Mouse (Mus musculus) embryonic facial prominence, embryonic 12.5 days (tissue): ENCODE measurements around the gene Styxl1. TPM values are rescaled to one million over a fixed set of nuclear protein-coding genes. Genes with fewer than 3 reads are reported as not detected.

ENCODE experiments used
- ATAC-seq: fragments of 200-750 bp; cut with Nextera tagmentation; 2 replicates; pipeline ENCODE4 v1.8.0; 2017; ENCODE audit not compliant: insufficient number of reproducible peaks, insufficient read depth, low FRiP score, low TSS enrichment
- H3K27ac ChIP-seq: fragments of 300-500 bp; sonication (generic); 2 replicates; pipeline ENCODE4 v1.5.1; 2016; ENCODE audit warnings: mild to moderate bottlenecking
- H3K27me3 ChIP-seq: fragments of 300-500 bp; sonication (generic); 2 replicates; pipeline ENCODE4 v1.6.1; 2016; ENCODE audit warnings: mild to moderate bottlenecking, moderate library complexity
- H3K36me3 ChIP-seq: fragments of 300-500 bp; sonication (generic); 2 replicates; pipeline ENCODE4 v1.6.1; 2016; ENCODE audit warnings: mild to moderate bottlenecking
- H3K4me1 ChIP-seq: fragments of 300-500 bp; sonication (generic); 2 replicates; pipeline ENCODE4 v1.6.1; 2016
- H3K4me2 ChIP-seq: fragments of 300-500 bp; sonication (generic); replicated peaks from 2 replicates; pipeline ENCODE4 v1.6.1; 2016; ENCODE audit warnings: mild to moderate bottlenecking, moderate library complexity
- H3K4me3 ChIP-seq: fragments of 300-500 bp; sonication (generic); 2 replicates; pipeline ENCODE4 v1.5.1; 2016; ENCODE audit warnings: mild to moderate bottlenecking
- H3K9ac ChIP-seq: fragments of 300-500 bp; sonication (generic); 2 replicates; pipeline ENCODE4 v1.6.1; 2016; ENCODE audit warnings: mild to moderate bottlenecking, moderate library complexity
- H3K9me3 ChIP-seq: fragments of 300-500 bp; sonication (generic); 2 replicates; pipeline ENCODE4 v1.6.1; 2016; ENCODE audit warnings: mild to moderate bottlenecking, moderate library complexity
- WGBS: fragments of 180-500 bp; shearing (Covaris S2); methylation state at CpG from one replicate; pipeline ENCODE4 v1.1.7; 2016; 5-methylcytosine and 5-hydroxymethylcytosine counted together
- polyA plus RNA-seq: library from polyadenylated mRNA; unstranded; fragments of >200 nt; fragmentation: Nextera tagmentation; extraction: Ambion mirVana; gene quantifications from 2 replicates; pipeline ENCODE4 v1.2.1, GENCODE M21; 2016

Styxl1 gene
- polyA plus RNA-seq, 1 experiment from 2014 or later, result 0.23 TPM

DNA sequence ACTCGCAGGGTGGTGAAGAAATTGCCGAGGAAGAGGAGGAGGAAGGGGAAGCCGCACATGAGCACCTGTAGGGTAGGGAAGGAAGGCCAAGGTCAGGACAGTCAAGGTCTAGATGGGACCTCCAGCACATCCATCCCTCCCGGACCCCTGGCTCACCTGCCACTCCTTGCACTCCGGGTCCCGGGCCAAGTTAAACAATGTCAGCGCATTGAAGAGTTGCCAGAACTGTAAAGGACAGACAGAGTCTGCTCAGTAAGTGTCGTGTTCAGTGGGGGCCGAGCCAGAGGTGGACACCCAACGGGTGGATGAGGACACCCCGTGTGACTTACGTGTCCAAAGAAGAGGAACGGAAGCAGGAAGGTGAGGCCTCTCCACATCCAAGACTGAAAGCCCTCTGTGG, 42.4 kb downstream of the Styxl1 start:
- Histone ChIP-seq H3K9ac (no peak overlapping the region), H3K4me1 (no peaks in the 10 kb centered on the region), H3K4me3 (no peak overlapping the region), H3K27ac (no peak overlapping the region), H3K36me3 (peaks cover 75% of the 10 kb centered on the region), H3K9me3 (no peaks in the 10 kb centered on the region), H3K27me3 (no peaks in the 10 kb centered on the region), H3K4me2 (no peak overlapping the region)
- ATAC-seq, result no peak
- WGBS, result 96% methylated on average over 13 of the region's 13 CpGs

GRCm38 (mm10) chr5:135734057-135734680, 44.0 kb downstream of the Styxl1 start:
- no peak for ATAC-seq
- Histone ChIP-seq H3K27me3 (no peaks in the 10 kb centered on the region), H3K36me3 (peaks cover 84% of the 10 kb centered on the region), H3K4me2 (no peak overlapping the region), H3K9me3 (no peaks in the 10 kb centered on the region), H3K9ac (no peak overlapping the region), H3K4me3 (no peak overlapping the region), H3K27ac (no peak overlapping the region), H3K4me1 (no peaks in the 10 kb centered on the region)
- 94% methylated on average over 42 of the region's 42 CpGs for WGBS

DNA sequence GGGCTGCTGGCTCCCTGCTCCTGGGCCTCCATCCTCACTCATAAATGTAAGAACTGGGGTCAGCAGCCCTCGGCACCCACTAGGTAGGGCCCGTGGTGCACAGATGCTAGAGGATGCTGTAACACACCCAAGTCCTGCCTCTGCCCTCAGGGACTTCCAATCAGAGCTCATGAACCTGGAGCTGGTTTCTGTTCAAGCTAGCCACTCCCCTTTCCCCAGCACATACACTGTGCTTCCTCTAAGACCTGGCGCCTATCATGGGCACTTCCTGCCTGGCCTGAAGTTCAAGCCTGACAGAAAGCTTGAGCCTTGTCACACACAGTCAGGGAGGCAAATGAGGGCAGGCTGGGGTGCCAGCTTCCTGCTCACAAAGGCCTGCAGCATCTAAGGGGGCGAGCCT, 45.1 kb downstream of the Styxl1 start:
- H3K9ac ChIP-seq, result no peak overlapping the region
- no peaks in the 10 kb centered on the region for H3K4me1 ChIP-seq
- ATAC-seq, result no peak
- 89% methylated on average over 4 of the region's 4 CpGs for WGBS
- peaks cover 90% of the 10 kb centered on the region for H3K36me3 ChIP-seq
- no peaks in the 10 kb centered on the region for H3K9me3 ChIP-seq
- no peak overlapping the region for H3K27ac ChIP-seq
- H3K27me3 ChIP-seq, result no peaks in the 10 kb centered on the region
- H3K4me2 ChIP-seq, result no peak overlapping the region
- H3K4me3 ChIP-seq, result no peak overlapping the region

- Histone ChIP-seq H3K36me3 (peaks cover 80% of the 10 kb centered on the region), H3K4me2 (no peak overlapping the region), H3K9me3 (no peaks in the 10 kb centered on the region), H3K27me3 (no peaks in the 10 kb centered on the region), H3K27ac (no peak overlapping the region), H3K4me3 (no peak overlapping the region), H3K9ac (no peak overlapping the region), H3K4me1 (peaks cover 12% of the 10 kb centered on the region)
- ATAC-seq, result no peak
- WGBS, result 93% methylated on average over 16 of the region's 16 CpGs
Measured at GRCm38 (mm10) chr5:135731322-135731721, 46.9 kb downstream of the Styxl1 start.

DNA sequence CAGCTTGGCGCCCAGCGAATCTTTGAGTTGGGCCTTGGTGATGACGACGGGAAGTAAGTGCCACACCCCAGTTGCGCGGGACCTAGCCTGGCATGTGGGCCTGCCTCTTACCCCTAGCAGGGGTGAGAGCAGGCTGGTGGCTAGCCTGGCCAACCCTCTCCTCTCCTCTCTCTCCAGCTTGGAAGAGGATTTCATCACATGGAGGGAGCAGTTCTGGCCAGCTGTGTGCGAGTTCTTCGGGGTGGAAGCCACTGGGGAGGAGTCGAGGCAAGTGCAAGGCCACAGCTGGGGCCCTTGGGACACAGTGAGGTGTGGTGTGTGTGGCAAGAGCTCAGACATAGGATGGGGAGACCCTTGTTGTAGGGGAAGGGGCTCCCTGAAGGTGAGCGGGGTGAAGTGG, 47.3 kb downstream of the Styxl1 start:
- Histone ChIP-seq H3K4me2 (no peak overlapping the region), H3K27ac (no peak overlapping the region), H3K4me1 (peaks cover 16% of the 10 kb centered on the region), H3K9me3 (no peaks in the 10 kb centered on the region), H3K9ac (no peak overlapping the region), H3K4me3 (no peak overlapping the region), H3K36me3 (peaks cover 76% of the 10 kb centered on the region), H3K27me3 (no peaks in the 10 kb centered on the region)
- no peak for ATAC-seq
- WGBS, result 93% methylated on average over 10 of the region's 10 CpGs

DNA sequence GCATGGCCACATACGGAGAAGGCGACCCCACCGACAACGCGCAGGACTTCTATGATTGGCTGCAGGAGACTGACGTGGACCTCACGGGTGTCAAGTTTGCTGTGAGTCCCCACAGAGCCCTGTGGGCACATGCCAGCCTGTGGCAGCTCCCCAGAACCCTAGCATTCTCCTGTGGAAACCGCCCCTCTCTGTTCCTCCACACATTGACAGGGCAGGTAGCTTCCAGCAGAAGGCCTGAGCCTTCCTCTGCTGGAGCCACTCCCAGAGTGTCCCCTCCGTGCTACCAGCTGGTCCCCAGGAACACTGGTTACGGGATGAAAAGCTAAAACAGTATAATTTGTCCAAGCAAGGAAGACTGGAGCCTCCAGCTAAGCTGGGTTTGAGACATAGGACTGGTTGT, 47.9 kb downstream of the Styxl1 start:
- H3K27me3 ChIP-seq, result no peaks in the 10 kb centered on the region
- H3K4me3 ChIP-seq, result no peak overlapping the region
- no peak overlapping the region for H3K27ac ChIP-seq
- no peak overlapping the region for H3K9ac ChIP-seq
- H3K36me3 ChIP-seq, result peaks cover 70% of the 10 kb centered on the region
- no peaks in the 10 kb centered on the region for H3K9me3 ChIP-seq
- WGBS, result 93% methylated on average over 10 of the region's 10 CpGs
- peaks cover 22% of the 10 kb centered on the region for H3K4me1 ChIP-seq
- no peak overlapping the region for H3K4me2 ChIP-seq
- ATAC-seq, result no peak

DNA sequence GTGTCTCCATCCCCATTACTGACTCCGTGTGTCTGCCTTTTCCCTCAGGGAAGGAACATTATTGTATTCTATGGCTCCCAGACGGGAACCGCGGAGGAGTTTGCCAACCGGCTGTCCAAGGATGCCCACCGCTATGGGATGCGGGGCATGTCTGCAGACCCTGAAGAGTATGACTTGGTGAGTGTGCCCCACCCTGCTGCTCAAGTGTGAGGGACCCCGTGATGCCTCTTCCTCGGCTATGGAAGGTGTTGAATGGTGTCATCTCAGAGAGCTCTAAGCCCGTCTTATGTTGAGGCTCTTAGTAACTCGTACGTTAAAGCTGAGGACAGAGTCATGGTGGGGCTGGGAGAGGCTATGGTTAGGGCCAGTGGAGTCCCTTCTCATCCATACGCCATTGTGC, 48.8 kb downstream of the Styxl1 start:
- Histone ChIP-seq H3K9ac (no peak overlapping the region), H3K27ac (no peak overlapping the region), H3K9me3 (no peaks in the 10 kb centered on the region), H3K4me3 (no peak overlapping the region), H3K4me1 (peaks cover 32% of the 10 kb centered on the region), H3K27me3 (no peaks in the 10 kb centered on the region), H3K36me3 (peaks cover 61% of the 10 kb centered on the region), H3K4me2 (no peak overlapping the region)
- 92% methylated on average over 13 of the region's 13 CpGs for WGBS
- no peak for ATAC-seq

DNA sequence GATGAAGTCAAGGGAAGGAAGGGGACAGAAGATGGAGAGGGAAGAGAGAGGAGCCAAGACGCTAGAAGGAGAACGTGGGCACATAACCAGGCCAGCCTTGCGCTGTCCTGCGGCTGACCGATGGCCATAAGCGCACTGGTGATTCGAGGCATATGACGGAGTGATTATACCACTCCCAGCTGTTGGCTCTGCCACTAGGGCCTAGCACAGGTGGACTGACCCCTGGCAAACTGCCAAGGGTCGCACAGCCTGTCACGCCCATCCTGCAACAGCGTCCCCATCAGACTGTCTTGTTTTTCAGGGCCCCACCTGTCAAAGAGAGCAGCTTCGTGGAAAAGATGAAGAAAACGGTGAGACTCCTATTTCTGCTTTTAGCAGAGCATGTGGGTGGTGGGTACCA, 49.8 kb downstream of the Styxl1 start:
- Histone ChIP-seq H3K4me2 (no peak overlapping the region), H3K27ac (no peak overlapping the region), H3K9me3 (no peaks in the 10 kb centered on the region), H3K36me3 (peaks cover 51% of the 10 kb centered on the region), H3K4me3 (no peak overlapping the region), H3K4me1 (peaks cover 37% of the 10 kb centered on the region), H3K9ac (no peak overlapping the region), H3K27me3 (no peaks in the 10 kb centered on the region)
- WGBS, result 90% methylated on average over 13 of the region's 13 CpGs
- ATAC-seq, result no peak

DNA sequence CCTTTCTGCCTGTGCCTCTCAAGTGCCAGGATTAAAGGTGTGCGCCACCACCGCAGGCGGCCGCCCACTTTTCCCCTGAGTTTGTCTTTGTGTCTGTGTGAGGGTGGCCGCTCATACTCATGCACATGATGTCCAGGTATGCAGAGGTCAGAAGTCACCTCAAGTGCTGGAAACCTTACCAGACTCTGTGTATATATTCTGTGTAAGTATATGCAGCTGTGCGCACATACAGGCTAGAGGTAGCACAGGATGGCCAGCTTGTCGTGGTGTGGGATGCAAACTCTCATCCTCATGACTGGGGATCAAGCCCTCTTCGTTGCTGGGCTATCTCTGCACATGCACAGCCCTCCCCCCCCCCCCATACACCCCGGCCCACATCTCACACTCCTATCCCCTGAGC, 50.3 kb downstream of the Styxl1 start:
- H3K9ac ChIP-seq, result no peak overlapping the region
- no peak overlapping the region for H3K27ac ChIP-seq
- no peaks in the 10 kb centered on the region for H3K9me3 ChIP-seq
- no peak overlapping the region for H3K4me2 ChIP-seq
- 89% methylated on average over 9 of the region's 9 CpGs for WGBS
- H3K4me3 ChIP-seq, result no peak overlapping the region
- no peaks in the 10 kb centered on the region for H3K27me3 ChIP-seq
- peaks cover 40% of the 10 kb centered on the region for H3K4me1 ChIP-seq
- ATAC-seq, result no peak
- H3K36me3 ChIP-seq, result peaks cover 46% of the 10 kb centered on the region

- Histone ChIP-seq H3K4me1 (peaks cover 40% of the 10 kb centered on the region), H3K27ac (peak overlapping the region; percentile 93), H3K9me3 (no peaks in the 10 kb centered on the region), H3K9ac (no peak overlapping the region), H3K4me2 (peak overlapping the region; percentile 47), H3K4me3 (no peak overlapping the region), H3K36me3 (peaks cover 35% of the 10 kb centered on the region), H3K27me3 (no peaks in the 10 kb centered on the region)
- WGBS, result 76% methylated on average over 2 of the region's 2 CpGs
- no peak for ATAC-seq
Measured at GRCm38 (mm10) chr5:135726641-135727346, 51.4 kb downstream of the Styxl1 start.

- Histone ChIP-seq H3K9ac (peak overlapping the region; percentile 44), H3K4me1 (peaks cover 40% of the 10 kb centered on the region), H3K4me3 (peak overlapping the region; percentile 22), H3K9me3 (no peaks in the 10 kb centered on the region), H3K4me2 (peak overlapping the region; percentile 47), H3K27me3 (no peaks in the 10 kb centered on the region), H3K36me3 (peaks cover 27% of the 10 kb centered on the region), H3K27ac (peak overlapping the region; percentile 93)
- 29% methylated on average over 6 of the region's 6 CpGs for WGBS
- ATAC-seq, result no peak
Measured at GRCm38 (mm10) chr5:135725991-135726390, 52.2 kb downstream of the Styxl1 start.

- H3K4me1 ChIP-seq, result peaks cover 40% of the 10 kb centered on the region
- H3K9ac ChIP-seq, result peak overlapping the region; percentile 44
- H3K27ac ChIP-seq, result peak overlapping the region; percentile 93
- ATAC-seq, result peak; percentile 82
- peak overlapping the region; percentile 22 for H3K4me3 ChIP-seq
- H3K36me3 ChIP-seq, result peaks cover 24% of the 10 kb centered on the region
- 3% methylated on average over 8 of the region's 8 CpGs for WGBS
- no peaks in the 10 kb centered on the region for H3K27me3 ChIP-seq
- H3K4me2 ChIP-seq, result peak overlapping the region; percentile 47
- no peaks in the 10 kb centered on the region for H3K9me3 ChIP-seq
Measured at GRCm38 (mm10) chr5:135725391-135725841, 52.8 kb downstream of the Styxl1 start.
